Mouse (Mus musculus): ENCODE data around the gene Camta2. TPM values are rescaled to one million over a fixed set of nuclear protein-coding genes. Genes with fewer than 3 reads are reported as not detected.
A peak's percentile ranks its signal among the peaks of the same experiment; 100 is the strongest.

Camta2 gene
- polyA plus RNA-seq, 1 experiment from 2014 or later = 29.0 TPM

GRCm38 (mm10) chr11:70660571-70660970 lies 27.3 kb downstream of the Camta2 start:
- H3K4me1 ChIP-seq = peaks cover 16% of the 10 kb centered on the region
- no peaks in the 10 kb centered on the region for H3K27me3 ChIP-seq (replicated peaks)
- H3K4me3 ChIP-seq (replicated peaks) = no peak overlapping the region
- H3K9me3 ChIP-seq (replicated peaks) = no peaks in the 10 kb centered on the region
- H3K4me2 ChIP-seq = no peak overlapping the region
- H3K27ac ChIP-seq (replicated peaks) = no peak overlapping the region
- no peak overlapping the region for H3K9ac ChIP-seq (replicated peaks)
- H3K36me3 ChIP-seq = peaks cover 33% of the 10 kb centered on the region
- ATAC-seq (ENCODE audit: low FRiP score) = no peak
- WGBS = 90% methylated on average over 8 of the region's 8 CpGs

- Histone ChIP-seq H3K36me3 (peaks cover 20% of the 10 kb centered on the region), H3K4me1 (peaks cover 22% of the 10 kb centered on the region), H3K9me3 (replicated peaks) (no peaks in the 10 kb centered on the region), H3K4me3 (replicated peaks) (no peak overlapping the region), H3K27me3 (replicated peaks) (no peaks in the 10 kb centered on the region), H3K9ac (replicated peaks) (no peak overlapping the region), H3K27ac (replicated peaks) (no peak overlapping the region), H3K4me2 (no peak overlapping the region)
- ATAC-seq (ENCODE audit: low FRiP score) = no peak
- 90% methylated on average over 8 of the region's 8 CpGs for WGBS
Measured at GRCm38 (mm10) chr11:70658942-70659341, 29.0 kb downstream of the Camta2 start.

DNA sequence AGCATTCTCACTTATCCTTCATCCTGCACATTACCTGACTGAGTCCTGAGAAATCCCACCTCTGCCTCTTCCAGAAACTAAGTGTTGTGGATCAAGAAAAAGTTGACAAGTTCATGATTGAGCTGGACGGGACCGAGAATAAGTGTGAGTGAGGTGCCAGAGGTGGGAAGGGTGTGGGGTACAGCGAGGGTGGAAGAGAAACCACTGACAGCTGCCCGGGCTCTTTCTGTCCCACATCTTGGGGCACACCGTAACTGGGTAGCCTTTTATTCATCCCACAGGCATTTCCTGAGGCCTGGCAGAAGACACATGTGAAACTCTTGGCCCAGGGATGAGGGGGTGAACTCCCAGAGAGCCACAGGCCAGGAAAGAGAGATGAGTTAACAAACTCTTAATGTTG lies 29.4 kb downstream of the Camta2 start:
- H3K27me3 ChIP-seq (replicated peaks) = no peaks in the 10 kb centered on the region
- H3K4me2 ChIP-seq = no peak overlapping the region
- peaks cover 22% of the 10 kb centered on the region for H3K4me1 ChIP-seq
- no peaks in the 10 kb centered on the region for H3K9me3 ChIP-seq (replicated peaks)
- no peak overlapping the region for H3K4me3 ChIP-seq (replicated peaks)
- no peak overlapping the region for H3K9ac ChIP-seq (replicated peaks)
- H3K36me3 ChIP-seq = peaks cover 15% of the 10 kb centered on the region
- 87% methylated on average over 5 of the region's 5 CpGs for WGBS
- ATAC-seq (ENCODE audit: low FRiP score) = no peak
- H3K27ac ChIP-seq (replicated peaks) = no peak overlapping the region

DNA sequence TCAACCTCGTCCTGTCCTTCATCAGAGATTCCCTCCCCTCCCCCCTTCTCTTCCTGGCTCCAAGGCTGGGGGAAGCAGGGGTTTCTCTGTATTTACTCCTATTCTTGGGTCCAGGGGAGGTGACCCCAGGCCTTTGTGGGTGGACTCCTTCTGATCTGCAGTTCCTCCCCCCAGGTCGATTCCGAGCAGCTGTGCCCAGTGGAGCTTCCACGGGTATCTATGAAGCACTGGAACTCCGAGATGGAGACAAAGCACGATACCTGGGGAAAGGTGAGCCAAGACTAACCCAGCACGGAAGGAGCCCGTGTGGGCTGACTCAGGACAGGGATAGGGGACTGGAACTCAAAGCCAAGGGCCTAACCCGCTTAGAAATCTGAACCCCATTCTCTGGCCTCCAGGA lies 29.9 kb downstream of the Camta2 start:
- Histone ChIP-seq H3K27me3 (replicated peaks) (no peaks in the 10 kb centered on the region), H3K4me1 (peaks cover 27% of the 10 kb centered on the region), H3K4me3 (replicated peaks) (no peak overlapping the region), H3K9me3 (replicated peaks) (no peaks in the 10 kb centered on the region), H3K4me2 (no peak overlapping the region), H3K27ac (replicated peaks) (no peak overlapping the region), H3K36me3 (peaks cover 10% of the 10 kb centered on the region), H3K9ac (replicated peaks) (no peak overlapping the region)
- WGBS = 72% methylated on average over 9 of the region's 9 CpGs
- ATAC-seq (ENCODE audit: low FRiP score) = no peak

GRCm38 (mm10) chr11:70657573-70657972 lies 30.3 kb downstream of the Camta2 start:
- Histone ChIP-seq H3K9ac (replicated peaks) (no peak overlapping the region), H3K9me3 (replicated peaks) (no peaks in the 10 kb centered on the region), H3K4me2 (no peak overlapping the region), H3K36me3 (peaks cover 6% of the 10 kb centered on the region), H3K27me3 (replicated peaks) (no peaks in the 10 kb centered on the region), H3K27ac (replicated peaks) (no peak overlapping the region), H3K4me3 (replicated peaks) (no peak overlapping the region), H3K4me1 (peaks cover 32% of the 10 kb centered on the region)
- 58% methylated on average over 6 of the region's 6 CpGs for WGBS
- no peak for ATAC-seq (ENCODE audit: low FRiP score)

DNA sequence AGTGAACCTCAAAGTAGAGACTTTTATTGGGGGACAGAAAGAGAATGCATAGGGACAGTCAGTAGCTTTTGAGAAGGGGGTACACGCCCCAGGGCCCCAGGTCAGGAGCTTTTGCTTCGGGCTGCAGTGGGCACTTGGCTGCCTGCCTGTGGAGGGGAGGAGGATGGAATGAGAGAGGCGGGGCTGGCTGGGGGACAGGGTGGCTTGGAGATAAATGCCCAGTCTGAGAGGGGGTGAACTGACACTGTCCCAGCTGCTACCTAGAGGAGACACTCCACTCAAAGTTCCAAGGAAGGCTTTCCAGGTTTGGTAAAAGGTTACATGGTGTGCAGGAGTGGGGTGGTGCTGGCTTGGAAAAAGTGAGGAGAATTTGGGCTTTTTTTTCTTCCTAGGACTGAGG lies 30.9 kb downstream of the Camta2 start, which contains the start of gene Eno3:
TSS of gene Eno3 (plus strand) at position 239 of the 400 bp plus-strand sequence.
- no peak for ATAC-seq (ENCODE audit: low FRiP score)
- Histone ChIP-seq H3K4me1 (peaks cover 38% of the 10 kb centered on the region), H3K36me3 (peaks cover 2% of the 10 kb centered on the region; the same call in 1 of the 2 replicates), H3K4me3 (replicated peaks) (peak within 1 kb of the TSS; percentile 69), H3K9ac (replicated peaks) (peak within 1 kb of the TSS; percentile 86), H3K27me3 (replicated peaks) (no peaks in the 10 kb centered on the region), H3K27ac (replicated peaks) (peak within 1 kb of the TSS; percentile 95), H3K9me3 (replicated peaks) (no peaks in the 10 kb centered on the region), H3K4me2 (peak within 1 kb of the TSS; percentile 91)
- WGBS = 12% methylated on average over 3 of the region's 3 CpGs

GRCm38 (mm10) chr11:70656456-70656927 lies 31.4 kb downstream of the Camta2 start:
- ATAC-seq (ENCODE audit: low FRiP score) = no peak
- Histone ChIP-seq H3K4me1 (peaks cover 42% of the 10 kb centered on the region), H3K36me3 (peaks cover 5% of the 10 kb centered on the region), H3K27me3 (replicated peaks) (no peaks in the 10 kb centered on the region), H3K4me3 (replicated peaks) (peak overlapping the region; percentile 69), H3K9ac (replicated peaks) (peak overlapping the region; percentile 86), H3K4me2 (peak overlapping the region; percentile 91), H3K27ac (replicated peaks) (peak overlapping the region; percentile 95), H3K9me3 (replicated peaks) (no peaks in the 10 kb centered on the region)
- WGBS = 6% methylated on average over 16 of the region's 16 CpGs

- Histone ChIP-seq H3K4me2 (peak overlapping the region; percentile 91), H3K27ac (replicated peaks) (peak overlapping the region; percentile 95), H3K36me3 (peaks cover 12% of the 10 kb centered on the region), H3K9me3 (replicated peaks) (no peaks in the 10 kb centered on the region), H3K4me1 (peaks cover 49% of the 10 kb centered on the region), H3K4me3 (replicated peaks) (peak overlapping the region; percentile 69), H3K27me3 (replicated peaks) (no peaks in the 10 kb centered on the region), H3K9ac (replicated peaks) (peak overlapping the region; percentile 86)
- ATAC-seq (ENCODE audit: low FRiP score) = no peak
- WGBS = under 1% methylated on average over 61 of the region's 61 CpGs
Measured at GRCm38 (mm10) chr11:70655571-70656455, 32.1 kb downstream of the Camta2 start.

GRCm38 (mm10) chr11:70654923-70655570 lies 32.9 kb downstream of the Camta2 start:
- H3K4me1 ChIP-seq = peaks cover 54% of the 10 kb centered on the region
- WGBS = under 1% methylated on average over 48 of the region's 48 CpGs
- peaks cover 20% of the 10 kb centered on the region for H3K36me3 ChIP-seq
- H3K4me3 ChIP-seq (replicated peaks) = peak overlapping the region; percentile 69
- peak; percentile 65 for ATAC-seq (ENCODE audit: low FRiP score)
- H3K27ac ChIP-seq (replicated peaks) = peak overlapping the region; percentile 95
- no peaks in the 10 kb centered on the region for H3K9me3 ChIP-seq (replicated peaks)
- no peaks in the 10 kb centered on the region for H3K27me3 ChIP-seq (replicated peaks)
- H3K4me2 ChIP-seq = peak overlapping the region; percentile 91
- H3K9ac ChIP-seq (replicated peaks) = peak overlapping the region; percentile 86

GRCm38 (mm10) chr11:70654198-70654922 lies 33.5 kb downstream of the Camta2 start, which contains the start of gene Pfn1:
Pfn1 (minus strand) TSS chr11:70654644.
- Histone ChIP-seq H3K4me3 (replicated peaks) (peak within 1 kb of the TSS; percentile 69), H3K4me1 (peaks cover 60% of the 10 kb centered on the region), H3K9ac (replicated peaks) (peak within 1 kb of the TSS; percentile 86), H3K36me3 (peaks cover 27% of the 10 kb centered on the region), H3K27ac (replicated peaks) (peak within 1 kb of the TSS; percentile 95), H3K9me3 (replicated peaks) (no peaks in the 10 kb centered on the region), H3K27me3 (replicated peaks) (no peaks in the 10 kb centered on the region), H3K4me2 (peak within 1 kb of the TSS; percentile 91)
- WGBS = under 1% methylated on average over 48 of the region's 61 CpGs
- peak; percentile 76 for ATAC-seq (ENCODE audit: low FRiP score)
